ENCODE assay signal across 27 mouse cellular contexts in genomic region chr1:192754268-192754667, GRCm38 (mm10). TPM values are rescaled to one million over a fixed set of nuclear protein-coding genes. Genes with fewer than 3 reads are reported as not detected.
DNase-seq lines count a peak whose midpoint lies in the region; ATAC-seq and TF ChIP-seq lines count a peak whose summit lies in the region.
"Had no signal": no experiment of that assay in that cellular context is flagged by ENCODE, and none has a peak within 500 bp of the region (broad histone marks: within the 10 kb centered on the region; RNA-seq: fewer than 3 reads in every experiment).

No protein-coding gene starts in this region.

- ATAC-seq in hindbrain, embryonic 14.5 days (ENCODE audit: low FRiP score): no peak
- ATAC-seq in stomach, embryonic 15.5 days (ENCODE audit: insufficient read depth, low FRiP score, low read depth): peak; percentile 73; the same call in 1 of the 2 replicates
- ATAC-seq in stomach, postnatal 0 days (ENCODE audit: low FRiP score, low TSS enrichment): no peak
- ATAC-seq in intestine, embryonic 15.5 days: 0 out of 2 replicates have a peak, but pooled peaks have one; percentile 51
- ATAC-seq: activated CD4-positive, CD25-positive, alpha-beta regulatory T cell, adult 4 months; forebrain, embryonic 14.5 days; forebrain, embryonic 16.5 days; Patski had no signal

- H3K4me3 ChIP-seq in hindbrain, embryonic 10.5 days: no peak overlapping the region
- H3K4me3 ChIP-seq in hindbrain, embryonic 14.5 days (replicated peaks; ENCODE audit: low read length): no peak overlapping the region
- no peak overlapping the region for H3K4me3 ChIP-seq in stomach, embryonic 15.5 days (replicated peaks)
- no peak overlapping the region for H3K4me3 ChIP-seq in stomach, postnatal 0 days (ENCODE audit: low read depth, low read length)
- no peak overlapping the region for H3K4me3 ChIP-seq in intestine, embryonic 15.5 days (replicated peaks)
- no peak overlapping the region for H3K4me3 ChIP-seq in macrophage (ENCODE audit: inconsistent target)
- H3K4me3 ChIP-seq: embryonic facial prominence, embryonic 13.5 days; embryonic facial prominence, embryonic 15.5 days; erythroblast, embryonic 14.5 days; forebrain, embryonic 10.5 days; forebrain, embryonic 12.5 days had no signal

- H3K4me1 ChIP-seq in hindbrain, embryonic 10.5 days (replicated peaks): peaks cover 37% of the 10 kb centered on the region
- peaks cover 23% of the 10 kb centered on the region; the same call in 1 of the 2 replicates for H3K4me1 ChIP-seq in hindbrain, embryonic 14.5 days (replicated peaks; ENCODE audit: control insufficient read depth, insufficient read depth, low read length)
- H3K4me1 ChIP-seq in stomach, embryonic 15.5 days: peaks cover 10% of the 10 kb centered on the region; the same call in 1 of the 2 replicates
- no peaks in the 10 kb centered on the region for H3K4me1 ChIP-seq in stomach, postnatal 0 days (replicated peaks; ENCODE audit: control insufficient read depth, insufficient read depth)
- H3K4me1 ChIP-seq in intestine, embryonic 15.5 days (replicated peaks): peaks cover 6% of the 10 kb centered on the region

- no peaks in the 10 kb centered on the region for H3K36me3 ChIP-seq in hindbrain, embryonic 10.5 days
- H3K36me3 ChIP-seq in hindbrain, embryonic 14.5 days (replicated peaks; ENCODE audit: control insufficient read depth, insufficient read depth): no peaks in the 10 kb centered on the region
- no peaks in the 10 kb centered on the region for H3K36me3 ChIP-seq in stomach, embryonic 15.5 days
- H3K36me3 ChIP-seq in stomach, postnatal 0 days (ENCODE audit: control insufficient read depth, insufficient read depth, low read length): no peaks in the 10 kb centered on the region
- no peaks in the 10 kb centered on the region for H3K36me3 ChIP-seq in intestine, embryonic 15.5 days
- no peaks in the 10 kb centered on the region for H3K36me3 ChIP-seq in macrophage (ENCODE audit: inconsistent target)
- H3K36me3 ChIP-seq: embryonic facial prominence, embryonic 15.5 days; forebrain, embryonic 10.5 days; forebrain, embryonic 12.5 days; G1E had no signal

- peak overlapping the region; percentile 84; the same call in 1 of the 2 replicates for H3K27ac ChIP-seq in hindbrain, embryonic 10.5 days
- H3K27ac ChIP-seq in hindbrain, embryonic 14.5 days: no peak overlapping the region
- no peak overlapping the region for H3K27ac ChIP-seq in stomach, embryonic 15.5 days
- H3K27ac ChIP-seq in stomach, postnatal 0 days (replicated peaks): no peak overlapping the region
- H3K27ac ChIP-seq in intestine, embryonic 15.5 days: no peak overlapping the region
- peak overlapping the region; percentile 82; the same call in 1 of the 2 replicates for H3K27ac ChIP-seq in macrophage
- H3K27ac ChIP-seq: embryonic facial prominence, embryonic 13.5 days; embryonic facial prominence, embryonic 15.5 days had no signal

- H3K9me3 ChIP-seq in hindbrain, embryonic 10.5 days: no peaks in the 10 kb centered on the region
- H3K9me3 ChIP-seq in hindbrain, embryonic 14.5 days (ENCODE audit: control insufficient read depth, low read length): no peaks in the 10 kb centered on the region
- no peaks in the 10 kb centered on the region for H3K9me3 ChIP-seq in stomach, embryonic 15.5 days
- no peaks in the 10 kb centered on the region for H3K9me3 ChIP-seq in stomach, postnatal 0 days (ENCODE audit: control insufficient read depth, low read length)
- no peaks in the 10 kb centered on the region for H3K9me3 ChIP-seq in intestine, embryonic 15.5 days
- H3K9me3 ChIP-seq: embryonic facial prominence, embryonic 13.5 days; embryonic facial prominence, embryonic 15.5 days; forebrain, embryonic 10.5 days; forebrain, embryonic 12.5 days had no signal

- no peaks in the 10 kb centered on the region for H3K27me3 ChIP-seq in hindbrain, embryonic 10.5 days (ENCODE audit: insufficient read depth, poor library complexity, severe bottlenecking)
- H3K27me3 ChIP-seq in hindbrain, embryonic 14.5 days (ENCODE audit: control insufficient read depth, insufficient read depth, low read length): no peaks in the 10 kb centered on the region
- no peaks in the 10 kb centered on the region for H3K27me3 ChIP-seq in stomach, embryonic 15.5 days (replicated peaks)
- H3K27me3 ChIP-seq in stomach, postnatal 0 days (ENCODE audit: control insufficient read depth, insufficient read depth, low read length): no peaks in the 10 kb centered on the region
- no peaks in the 10 kb centered on the region for H3K27me3 ChIP-seq in intestine, embryonic 15.5 days (replicated peaks)
- H3K27me3 ChIP-seq: embryonic facial prominence, embryonic 13.5 days; embryonic facial prominence, embryonic 15.5 days; forebrain, embryonic 12.5 days; Patski had no signal

- no peaks in the 10 kb centered on the region for H3K79me2 ChIP-seq in macrophage (ENCODE audit: inconsistent target)

- no peak overlapping the region for H3K9ac ChIP-seq in hindbrain, embryonic 14.5 days
- H3K9ac ChIP-seq in stomach, embryonic 15.5 days: no peak overlapping the region
- no peak overlapping the region for H3K9ac ChIP-seq in stomach, postnatal 0 days (ENCODE audit: low read length)
- H3K9ac ChIP-seq in intestine, embryonic 15.5 days: no peak overlapping the region
- H3K9ac ChIP-seq: embryonic facial prominence, embryonic 13.5 days; embryonic facial prominence, embryonic 15.5 days; forebrain, embryonic 12.5 days had no signal

- no peak for TF ChIP-seq EP300 in stomach, postnatal 0 days (optimal IDR thresholded peaks at IDR 0.05)

- no peak for TF ChIP-seq CTCF in stomach, postnatal 0 days (IDR thresholded peaks at IDR 0.05; ENCODE audit: low read depth)

- no peak for DNase-seq in hindbrain, embryonic 10.5 days (ENCODE audit: low spot score)
- no peak for DNase-seq in hindbrain, embryonic 14.5 days (ENCODE audit: low spot score)
- no peak for DNase-seq in stomach, postnatal 0 days (ENCODE audit: low spot score)
- DNase-seq in layer of hippocampus, postnatal 14 days (ENCODE audit: low spot score in 2 of 2): no peak
- no peak for DNase-seq in natural killer cell, adult 2 months (ENCODE audit: low spot score in 2 of 2)
- DNase-seq: adrenal gland, postnatal 10 days; adrenal gland, postnatal 25 days; cerebellum, adult 11 months; cerebellum, adult 18-20 months; cerebellum, adult 8-10 months; cerebellum, adult 9-11 months; cerebellum, postnatal 14 days; cerebellum, postnatal 36 days; embryo, embryonic 11 days had no signal

- H3K4me2 ChIP-seq in hindbrain, embryonic 14.5 days (replicated peaks): no peak overlapping the region
- H3K4me2 ChIP-seq in stomach, embryonic 15.5 days: no peak overlapping the region
- no peak overlapping the region for H3K4me2 ChIP-seq in stomach, postnatal 0 days (replicated peaks; ENCODE audit: low read depth)
- no peak overlapping the region for H3K4me2 ChIP-seq in intestine, embryonic 15.5 days (replicated peaks)
- H3K4me2 ChIP-seq: embryonic facial prominence, embryonic 13.5 days; embryonic facial prominence, embryonic 15.5 days; forebrain, embryonic 12.5 days had no signal

- WGBS in hindbrain, embryonic 10.5 days: 94% methylated on average over 4 of the region's 4 CpGs
- 93% methylated on average over 4 of the region's 4 CpGs for WGBS in hindbrain, embryonic 14.5 days
- WGBS in stomach, embryonic 15.5 days: 80% methylated on average over 4 of the region's 4 CpGs
- WGBS in stomach, postnatal 0 days: 77% methylated on average over 4 of the region's 4 CpGs
- WGBS in intestine, embryonic 15.5 days: 80% methylated on average over 4 of the region's 4 CpGs
- WGBS in macrophage (ENCODE audit: missing documents): 91% methylated on average over 1 of the region's 4 CpGs

RNA-seq across cellular contexts. Expression of gene Hhat, which starts 16.8 kb away (rescaled TPM):
- 8.1 and 8.9 TPM in 2 replicates for polyA plus RNA-seq in hindbrain, embryonic 10.5 days (2016; fragmentation: Nextera tagmentation; extraction: Ambion mirVana)
- 3.5 and 3.9 TPM in 2 replicates for polyA plus RNA-seq in hindbrain, embryonic 14.5 days (2014; fragmentation: Nextera tagmentation; extraction: Ambion mirVana)
- polyA plus RNA-seq in stomach, embryonic 15.5 days (2015; fragmentation: Nextera tagmentation; extraction: Ambion mirVana): 8.7 and 9.7 TPM in 2 replicates
- polyA plus RNA-seq in stomach, postnatal 0 days (2015; fragmentation: Nextera tagmentation; extraction: Ambion mirVana): 3.1 and 3.6 TPM in 2 replicates
- polyA plus RNA-seq in intestine, embryonic 15.5 days (2015; fragmentation: Nextera tagmentation; extraction: Ambion mirVana): 9.2 and 9.7 TPM in 2 replicates
- total RNA-seq in macrophage (2018; cell fraction: chromatin; rRNA removed): 10 to 100 TPM in 20 of 26 experiments, 1 to 10 TPM in 6; 2.7 to 21.3 (median 12.9) TPM
- 1 to 10 TPM; 1.1 to 3.1 (median 1.7) TPM for total RNA-seq in macrophage (2018; cell fraction: cytosol; rRNA removed)
- 10 to 100 TPM in 2 of 26 experiments, 1 to 10 TPM in 24; 1.7 to 10.6 (median 6.9) TPM for total RNA-seq in macrophage (2018; cell fraction: nucleus; rRNA removed)
- 0.78 to 1.7 TPM (median 0.85 TPM) in 3 replicates for polyA plus RNA-seq in macrophage (2018)
- 1 to 10 TPM; 1.2 to 2.3 TPM for total RNA-seq in layer of hippocampus, postnatal 14 days (2021)
- polyA plus RNA-seq: erythroblast, embryonic 14.5 days; G1E had no signal

Comparison
In these comparisons a context has a peak if more than half of its experiments do, and no peak if none do; other contexts are left out.
1. H3K27ac ChIP-seq: peak in hindbrain, embryonic 10.5 days (single experiment) and macrophage (single experiment); none in hindbrain, embryonic 14.5 days (single experiment), stomach, embryonic 15.5 days (single experiment), stomach, postnatal 0 days (single experiment) and intestine, embryonic 15.5 days (single experiment).
2. ATAC-seq: peak in stomach, embryonic 15.5 days (single experiment) and intestine, embryonic 15.5 days (single experiment); none in hindbrain, embryonic 14.5 days (single experiment) and stomach, postnatal 0 days (single experiment).